Mouse (Mus musculus): ENCODE results near the gene Nav3. TPM values are rescaled to one million over a fixed set of nuclear protein-coding genes. Genes with fewer than 3 reads are reported as not detected.

Nav3 gene
- polyA plus RNA-seq, 1 experiment from 2014 or later = 1.9 TPM

- no peak for ATAC-seq (replicated peaks; ENCODE audit: extremely low read depth, insufficient read depth, low FRiP score)
- H3K27me3 ChIP-seq (ENCODE audit: control insufficient read depth, insufficient read depth, low read length) = no peaks in the 10 kb centered on the region
- no peaks in the 10 kb centered on the region for H3K36me3 ChIP-seq (ENCODE audit: control insufficient read depth, insufficient read depth)
- H3K27ac ChIP-seq (ENCODE audit: low read length) = no peak overlapping the region
- H3K9me3 ChIP-seq (replicated peaks; ENCODE audit: control insufficient read depth, low read length) = no peaks in the 10 kb centered on the region
- H3K4me1 ChIP-seq (ENCODE audit: control insufficient read depth, insufficient read depth, low read length) = no peaks in the 10 kb centered on the region
- whole genome bisulfite sequencing = 76% methylated on average over 11 of the region's 11 CpGs
- H3K9ac ChIP-seq (ENCODE audit: low read length) = no peak overlapping the region
- no peak overlapping the region for H3K4me2 ChIP-seq (ENCODE audit: low read depth, low read length)
- H3K4me3 ChIP-seq (ENCODE audit: low read length) = no peak overlapping the region
Measured at GRCm38 (mm10) chr10:109888355-109889170, 567.4 kb downstream of the Nav3 start.

GRCm38 (mm10) chr10:109887160-109887559, 568.8 kb downstream of the Nav3 start:
- Histone ChIP-seq H3K9me3 (replicated peaks; ENCODE audit: control insufficient read depth, low read length) (no peaks in the 10 kb centered on the region), H3K27me3 (ENCODE audit: control insufficient read depth, insufficient read depth, low read length) (no peaks in the 10 kb centered on the region), H3K27ac (ENCODE audit: low read length) (no peak overlapping the region), H3K4me2 (ENCODE audit: low read depth, low read length) (no peak overlapping the region), H3K4me3 (ENCODE audit: low read length) (no peak overlapping the region), H3K4me1 (ENCODE audit: control insufficient read depth, insufficient read depth, low read length) (no peaks in the 10 kb centered on the region), H3K9ac (ENCODE audit: low read length) (no peak overlapping the region), H3K36me3 (ENCODE audit: control insufficient read depth, insufficient read depth) (no peaks in the 10 kb centered on the region)
- 80% methylated on average over 3 of the region's 3 CpGs for WGBS
- ATAC-seq (replicated peaks; ENCODE audit: extremely low read depth, insufficient read depth, low FRiP score) = no peak

- no peak for ATAC-seq (replicated peaks; ENCODE audit: extremely low read depth, insufficient read depth, low FRiP score)
- 76% methylated on average over 4 of the region's 4 CpGs for WGBS
Measured at GRCm38 (mm10) chr10:109876107-109876506, 579.9 kb downstream of the Nav3 start.

DNA sequence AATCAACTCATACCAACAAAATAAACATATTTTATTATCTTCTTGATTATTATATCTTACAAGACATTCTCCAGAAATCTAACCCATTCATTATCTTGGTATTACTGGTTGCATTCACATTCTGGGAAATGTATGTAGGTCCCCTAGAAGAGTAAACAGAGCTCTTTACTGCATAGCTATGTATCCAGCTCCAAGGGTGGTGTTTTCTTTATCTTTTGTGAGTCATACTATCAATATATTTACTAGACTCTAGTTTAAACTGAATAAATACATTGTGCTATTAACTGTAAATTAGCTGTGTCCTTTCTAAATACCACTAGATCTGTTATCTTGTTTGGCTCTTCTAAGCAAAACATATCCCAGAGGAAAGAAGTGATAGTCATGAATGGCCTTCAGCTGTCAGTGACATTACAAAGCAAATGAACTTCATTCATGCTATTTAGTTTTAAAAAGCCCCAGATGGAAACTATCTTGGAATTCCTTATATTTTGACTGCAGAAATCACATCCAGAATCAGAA, 580.6 kb downstream of the Nav3 start:
- no peak overlapping the region for H3K4me3 ChIP-seq (ENCODE audit: low read length)

More at GRCm38 (mm10) chr10:109876107-109876506, 579.9 kb downstream of the Nav3 start:
- H3K27me3 ChIP-seq (ENCODE audit: control insufficient read depth, insufficient read depth, low read length) = no peaks in the 10 kb centered on the region
- no peak overlapping the region for H3K9ac ChIP-seq (ENCODE audit: low read length)
- H3K27ac ChIP-seq (ENCODE audit: low read length) = no peak overlapping the region
- no peak overlapping the region for H3K4me3 ChIP-seq (ENCODE audit: low read length)
- no peaks in the 10 kb centered on the region for H3K9me3 ChIP-seq (replicated peaks; ENCODE audit: control insufficient read depth, low read length)
- H3K36me3 ChIP-seq (ENCODE audit: control insufficient read depth, insufficient read depth) = no peaks in the 10 kb centered on the region
- H3K4me1 ChIP-seq (ENCODE audit: control insufficient read depth, insufficient read depth, low read length) = no peaks in the 10 kb centered on the region
- H3K4me2 ChIP-seq (ENCODE audit: low read depth, low read length) = no peak overlapping the region

DNA sequence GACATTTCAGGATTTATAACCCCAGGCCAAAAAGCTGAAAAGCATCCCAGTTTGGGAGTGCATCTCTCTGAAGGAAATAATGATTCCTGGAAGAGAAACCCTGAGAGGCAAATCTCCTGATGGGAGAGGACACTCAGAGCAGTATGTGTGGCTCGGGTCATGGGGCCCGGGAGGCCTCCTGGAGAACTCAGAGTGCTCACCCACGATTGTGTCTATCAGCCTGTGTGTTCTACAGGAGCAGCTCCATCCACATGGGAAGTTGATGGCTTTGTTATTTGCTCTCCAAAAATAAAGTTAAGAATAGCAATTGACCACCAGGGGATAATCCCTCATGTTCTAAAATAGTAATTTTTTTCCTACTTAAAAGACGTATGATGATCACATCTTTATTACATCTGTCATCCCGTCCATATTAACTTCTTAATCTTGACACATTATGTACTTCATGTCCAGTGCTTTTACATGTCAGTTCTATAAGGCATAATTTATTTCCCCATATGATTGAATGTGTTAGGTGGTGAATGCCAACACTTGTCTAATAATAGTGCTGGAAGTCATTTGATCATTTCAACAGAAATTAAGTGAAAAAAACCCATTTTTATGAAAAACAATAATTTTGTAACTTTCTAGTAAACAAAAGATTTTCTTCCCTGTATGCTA, 581.2 kb downstream of the Nav3 start:
- no peak overlapping the region for H3K9ac ChIP-seq (ENCODE audit: low read length)
- no peak overlapping the region for H3K4me2 ChIP-seq (ENCODE audit: low read depth, low read length)
- H3K36me3 ChIP-seq (ENCODE audit: control insufficient read depth, insufficient read depth) = no peaks in the 10 kb centered on the region
- no peak for ATAC-seq (replicated peaks; ENCODE audit: extremely low read depth, insufficient read depth, low FRiP score)
- H3K27ac ChIP-seq (ENCODE audit: low read length) = no peak overlapping the region
- H3K27me3 ChIP-seq (ENCODE audit: control insufficient read depth, insufficient read depth, low read length) = no peaks in the 10 kb centered on the region
- H3K9me3 ChIP-seq (replicated peaks; ENCODE audit: control insufficient read depth, low read length) = no peaks in the 10 kb centered on the region
- no peak overlapping the region for H3K4me3 ChIP-seq (ENCODE audit: low read length)
- no peaks in the 10 kb centered on the region for H3K4me1 ChIP-seq (ENCODE audit: control insufficient read depth, insufficient read depth, low read length)
- WGBS = 56% methylated on average over 5 of the region's 5 CpGs

More for the DNA sequence above, 580.6 kb downstream of the Nav3 start:
- H3K27ac ChIP-seq (ENCODE audit: low read length) = no peak overlapping the region
- no peaks in the 10 kb centered on the region for H3K9me3 ChIP-seq (replicated peaks; ENCODE audit: control insufficient read depth, low read length)
- H3K27me3 ChIP-seq (ENCODE audit: control insufficient read depth, insufficient read depth, low read length) = no peaks in the 10 kb centered on the region
- H3K9ac ChIP-seq (ENCODE audit: low read length) = no peak overlapping the region
- H3K36me3 ChIP-seq (ENCODE audit: control insufficient read depth, insufficient read depth) = no peaks in the 10 kb centered on the region
- no peak for ATAC-seq (replicated peaks; ENCODE audit: extremely low read depth, insufficient read depth, low FRiP score)
- no peaks in the 10 kb centered on the region for H3K4me1 ChIP-seq (ENCODE audit: control insufficient read depth, insufficient read depth, low read length)
- H3K4me2 ChIP-seq (ENCODE audit: low read depth, low read length) = no peak overlapping the region

DNA sequence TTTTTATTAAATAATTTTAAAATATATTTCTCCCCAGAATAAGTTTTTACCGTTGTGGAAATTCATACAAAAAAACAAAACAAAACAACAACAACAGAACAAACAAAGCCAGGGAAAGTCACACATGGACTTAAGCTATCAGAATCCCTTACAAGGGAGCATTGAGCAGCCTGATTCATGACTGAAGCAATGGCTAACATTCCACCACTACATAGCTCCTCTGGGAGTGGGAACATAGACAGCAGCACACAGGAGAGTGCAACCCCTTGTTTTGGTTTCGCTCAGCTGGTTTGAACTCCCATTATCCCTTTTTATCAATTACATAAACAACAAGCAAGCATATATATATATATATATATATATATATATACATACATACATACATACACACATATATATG, 589.9 kb downstream of the Nav3 start:
- no peaks in the 10 kb centered on the region for H3K9me3 ChIP-seq (replicated peaks; ENCODE audit: control insufficient read depth, low read length)
- WGBS = 80% methylated on average over 2 of the region's 2 CpGs
- no peaks in the 10 kb centered on the region for H3K36me3 ChIP-seq (ENCODE audit: control insufficient read depth, insufficient read depth)
- no peak overlapping the region for H3K4me3 ChIP-seq (ENCODE audit: low read length)
- no peak overlapping the region for H3K4me2 ChIP-seq (ENCODE audit: low read depth, low read length)
- no peaks in the 10 kb centered on the region for H3K27me3 ChIP-seq (ENCODE audit: control insufficient read depth, insufficient read depth, low read length)
- H3K9ac ChIP-seq (ENCODE audit: low read length) = no peak overlapping the region
- H3K4me1 ChIP-seq (ENCODE audit: control insufficient read depth, insufficient read depth, low read length) = peaks cover 3% of the 10 kb centered on the region; the same call in 1 of the 2 replicates
- ATAC-seq (replicated peaks; ENCODE audit: extremely low read depth, insufficient read depth, low FRiP score) = no peak
- H3K27ac ChIP-seq (ENCODE audit: low read length) = no peak overlapping the region

GRCm38 (mm10) chr10:109865391-109865790, 590.6 kb downstream of the Nav3 start:
- no peak overlapping the region for H3K27ac ChIP-seq (ENCODE audit: low read length)
- ATAC-seq (replicated peaks; ENCODE audit: extremely low read depth, insufficient read depth, low FRiP score) = no peak
- H3K9me3 ChIP-seq (replicated peaks; ENCODE audit: control insufficient read depth, low read length) = no peaks in the 10 kb centered on the region
- H3K36me3 ChIP-seq (ENCODE audit: control insufficient read depth, insufficient read depth) = no peaks in the 10 kb centered on the region
- H3K4me3 ChIP-seq (ENCODE audit: low read length) = no peak overlapping the region
- WGBS = 67% methylated on average over 2 of the region's 2 CpGs
- peaks cover 3% of the 10 kb centered on the region; the same call in 1 of the 2 replicates for H3K4me1 ChIP-seq (ENCODE audit: control insufficient read depth, insufficient read depth, low read length)
- no peaks in the 10 kb centered on the region for H3K27me3 ChIP-seq (ENCODE audit: control insufficient read depth, insufficient read depth, low read length)
- no peak overlapping the region for H3K4me2 ChIP-seq (ENCODE audit: low read depth, low read length)
- H3K9ac ChIP-seq (ENCODE audit: low read length) = no peak overlapping the region

GRCm38 (mm10) chr10:109864708-109865107, 591.3 kb downstream of the Nav3 start:
- H3K9ac ChIP-seq (ENCODE audit: low read length) = no peak overlapping the region
- peaks cover 3% of the 10 kb centered on the region; the same call in 1 of the 2 replicates for H3K4me1 ChIP-seq (ENCODE audit: control insufficient read depth, insufficient read depth, low read length)
- WGBS = 21% methylated on average over 4 of the region's 4 CpGs
- H3K27ac ChIP-seq (ENCODE audit: low read length) = no peak overlapping the region
- no peak for ATAC-seq (replicated peaks; ENCODE audit: extremely low read depth, insufficient read depth, low FRiP score)
- no peak overlapping the region for H3K4me3 ChIP-seq (ENCODE audit: low read length)
- no peaks in the 10 kb centered on the region for H3K36me3 ChIP-seq (ENCODE audit: control insufficient read depth, insufficient read depth)
- no peak overlapping the region for H3K4me2 ChIP-seq (ENCODE audit: low read depth, low read length)
- H3K27me3 ChIP-seq (ENCODE audit: control insufficient read depth, insufficient read depth, low read length) = no peaks in the 10 kb centered on the region
- H3K9me3 ChIP-seq (replicated peaks; ENCODE audit: control insufficient read depth, low read length) = no peaks in the 10 kb centered on the region

DNA sequence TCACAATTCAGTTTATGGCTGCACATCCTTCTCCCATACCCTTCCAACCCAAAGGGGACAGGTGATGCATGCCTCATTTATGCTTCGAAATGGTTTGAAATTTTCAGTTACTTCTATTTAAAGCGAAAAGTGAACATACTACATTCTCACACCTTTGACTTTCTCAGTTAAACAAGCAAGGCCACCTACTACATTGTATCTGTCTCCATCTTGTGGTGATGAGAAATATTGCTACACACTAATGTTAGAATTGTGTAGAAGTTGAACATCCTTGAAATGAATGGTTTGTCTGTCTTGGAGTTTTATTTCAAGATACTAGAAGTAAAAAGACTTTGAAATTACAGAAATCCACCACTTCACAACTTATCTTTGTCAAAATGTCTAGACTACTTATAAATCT, 594.7 kb downstream of the Nav3 start:
- WGBS = 46% methylated on average over 2 of the region's 2 CpGs
- no peak for ATAC-seq (replicated peaks; ENCODE audit: extremely low read depth, insufficient read depth, low FRiP score)
- H3K4me3 ChIP-seq (ENCODE audit: low read length) = no peak overlapping the region
- no peak overlapping the region for H3K9ac ChIP-seq (ENCODE audit: low read length)
- no peaks in the 10 kb centered on the region for H3K36me3 ChIP-seq (ENCODE audit: control insufficient read depth, insufficient read depth)
- no peaks in the 10 kb centered on the region for H3K9me3 ChIP-seq (replicated peaks; ENCODE audit: control insufficient read depth, low read length)
- H3K4me1 ChIP-seq (ENCODE audit: control insufficient read depth, insufficient read depth, low read length) = peaks cover 3% of the 10 kb centered on the region; the same call in 1 of the 2 replicates
- no peaks in the 10 kb centered on the region for H3K27me3 ChIP-seq (ENCODE audit: control insufficient read depth, insufficient read depth, low read length)
- H3K27ac ChIP-seq (ENCODE audit: low read length) = no peak overlapping the region
- H3K4me2 ChIP-seq (ENCODE audit: low read depth, low read length) = no peak overlapping the region
